Mouse (Mus musculus) ES-E14 (cell line): Measurements from ENCODE around the gene Arhgap21. TPM values are rescaled to one million over a fixed set of nuclear protein-coding genes. Genes with fewer than 3 reads are reported as not detected.

Experiments
- DNase-seq: peaks from one replicate; pipeline ENCODE4 v3.0.0-alpha.2; 2013; ENCODE audit warnings: low read depth, low spot score
- H3K27ac ChIP-seq: 2 replicates; pipeline ENCODE4 v1.5.1; 2012; ENCODE audit warnings: low read depth, mild to moderate bottlenecking, low read length, moderate library complexity, mixed read lengths; ENCODE audit not compliant: poor library complexity, insufficient read depth, severe bottlenecking
- H3K36me3 ChIP-seq: 2 replicates; pipeline ENCODE4 v1.6.1; 2012; ENCODE audit warnings: mild to moderate bottlenecking, low read length, moderate library complexity, mixed read lengths; ENCODE audit not compliant: control insufficient read depth, poor library complexity, insufficient read depth, severe bottlenecking
- H3K4me1 ChIP-seq, 2 experiments: fragments of 150-350 bp in 1 of 2; sonication (generic) in 1 of 2; 2 replicates each; pipeline ENCODE4 v1.6.1; 2012; ENCODE audit warnings: low read length in 2 of 2, mild to moderate bottlenecking in 1 of 2, mixed read lengths in 1 of 2; ENCODE audit not compliant: control insufficient read depth in 2 of 2, insufficient read depth in 2 of 2, poor library complexity in 1 of 2
- H3K4me3 ChIP-seq, 2 experiments: fragments of 150-350 bp in 1 of 2; sonication (generic) in 1 of 2; 2 replicates each; pipeline ENCODE4 v1.5.1; 2012; ENCODE audit warnings: low read length in 2 of 2, low read depth in 1 of 2, mild to moderate bottlenecking in 1 of 2, mixed read lengths in 1 of 2; ENCODE audit not compliant: insufficient read depth in 1 of 2, poor library complexity in 1 of 2, severe bottlenecking in 1 of 2
- H3K9ac ChIP-seq: 2 replicates; pipeline ENCODE4 v1.6.1; 2012; ENCODE audit warnings: low read depth, mild to moderate bottlenecking, low read length, mixed read lengths; ENCODE audit not compliant: poor library complexity, insufficient read depth, severe bottlenecking
- H3K9me3 ChIP-seq: fragments of 150-350 bp; sonication (generic); 2 replicates; pipeline ENCODE4 v1.6.1; 2012; ENCODE audit warnings: low read depth, mild to moderate bottlenecking, low read length; ENCODE audit not compliant: control insufficient read depth, insufficient read depth
- CHD2 ChIP-seq: IDR thresholded peaks from 2 replicates; pipeline ENCODE4 v1.6.1; 2014; ENCODE audit warnings: mild to moderate bottlenecking, low read depth, low read length, inconsistent platforms
- HCFC1 ChIP-seq: IDR thresholded peaks from 2 replicates; pipeline ENCODE4 v1.6.1; 2012; ENCODE audit warnings: low read length, inconsistent platforms, borderline replicate concordance; ENCODE audit not compliant: insufficient read depth
- MAFK ChIP-seq: IDR thresholded peaks from 2 replicates; pipeline ENCODE4 v1.6.1; 2014; ENCODE audit warnings: mild to moderate bottlenecking, low read depth, low read length, inconsistent platforms; ENCODE audit not compliant: insufficient read depth
- ZC3H11A ChIP-seq: IDR thresholded peaks from 2 replicates; pipeline ENCODE4 v1.6.1; 2012; ENCODE audit warnings: low read depth, mild to moderate bottlenecking, inconsistent platforms, low read length, borderline replicate concordance
- ZNF384 ChIP-seq: IDR thresholded peaks from 2 replicates; pipeline ENCODE4 v1.6.1; 2012; ENCODE audit warnings: low read depth, low read length, inconsistent platforms
- in situ Hi-C, 2 experiments: fragments of 600-800 bp; cut with MboI; formaldehyde crosslinking; loops; one replicate each; pipeline ENCODE4 v1.15.1; 2025; ENCODE audit warnings: low sequenced_read_pairs in 2 of 2, inconsistent platforms in 1 of 2; ENCODE audit not compliant: unreplicated experiment in 2 of 2
- total RNA-seq: library from RNA; depleted of rRNA; stranded (reverse); fragments of 300-350 nt; gene quantifications from 2 replicates; pipeline ENCODE4 v1.2.3, GENCODE M21; 2012

The Arhgap21 gene
- total RNA-seq, 1 experiment, result 35.6 TPM

GRCm38 (mm10) chr2:20860756-20861155, 107.9 kb downstream of the Arhgap21 start:
- H3K9me3 ChIP-seq, result no peaks in the 10 kb centered on the region
- H3K4me3 ChIP-seq, result no peak overlapping the region
- peak; percentile 49 for DNase-seq
- TF ChIP-seq ZC3H11A, result no peak
- in situ Hi-C loops, result no loop called here
- peaks cover 0 to 3% of the 10 kb centered on the region in 2 experiments; a peak in 1 of 4 replicates for H3K4me1 ChIP-seq
- no peak overlapping the region for H3K27ac ChIP-seq
- peaks cover 28% of the 10 kb centered on the region for H3K36me3 ChIP-seq
- H3K9ac ChIP-seq, result no peak overlapping the region

- Histone ChIP-seq H3K4me3 (no peak overlapping the region), H3K36me3 (peaks cover 36% of the 10 kb centered on the region), H3K27ac (no peak overlapping the region), H3K9ac (no peak overlapping the region), H3K9me3 (no peaks in the 10 kb centered on the region), H3K4me1 (no peaks in the 10 kb centered on the region)
- TF ChIP-seq ZC3H11A, result no peak
- TF ChIP-seq CHD2, result no peak
- no peak for TF ChIP-seq HCFC1
- TF ChIP-seq MAFK, result no peak
- TF ChIP-seq ZNF384, result no peak
- no peak for DNase-seq
- in situ Hi-C loops, result no loop called here
Measured at GRCm38 (mm10) chr2:20849346-20849745, 119.3 kb downstream of the Arhgap21 start.

GRCm38 (mm10) chr2:20831608-20832406, 136.9 kb downstream of the Arhgap21 start:
- in situ Hi-C loops, result no loop called here
- Histone ChIP-seq H3K9me3 (no peaks in the 10 kb centered on the region), H3K36me3 (no peaks in the 10 kb centered on the region), H3K4me1 (no peaks in the 10 kb centered on the region), H3K9ac (no peak overlapping the region), H3K4me3 (no peak overlapping the region), H3K27ac (no peak overlapping the region)
- no peak for DNase-seq
- TF ChIP-seq ZC3H11A, result no peak
- no peak for TF ChIP-seq HCFC1
- TF ChIP-seq ZNF384, result no peak

GRCm38 (mm10) chr2:20830882-20831281, 137.8 kb downstream of the Arhgap21 start:
- Histone ChIP-seq H3K9ac (no peak overlapping the region), H3K4me1 (no peaks in the 10 kb centered on the region), H3K9me3 (no peaks in the 10 kb centered on the region), H3K4me3 (no peak overlapping the region), H3K27ac (no peak overlapping the region), H3K36me3 (no peaks in the 10 kb centered on the region)
- DNase-seq, result no peak
- in situ Hi-C loops, result no loop called here
- TF ChIP-seq HCFC1 (no peak), ZNF384 (no peak), CHD2 (no peak)

- Histone ChIP-seq H3K27ac (no peak overlapping the region), H3K36me3 (no peaks in the 10 kb centered on the region), H3K4me3 (no peak overlapping the region), H3K9ac (no peak overlapping the region), H3K9me3 (no peaks in the 10 kb centered on the region), H3K4me1 (no peaks in the 10 kb centered on the region)
- no peak for DNase-seq
- TF ChIP-seq MAFK, result no peak
- in situ Hi-C loops, result no loop called here
Measured at GRCm38 (mm10) chr2:20826258-20826657, 142.4 kb downstream of the Arhgap21 start.
